Mouse (Mus musculus): ENCODE data around the gene Fer1l4.

DNA sequence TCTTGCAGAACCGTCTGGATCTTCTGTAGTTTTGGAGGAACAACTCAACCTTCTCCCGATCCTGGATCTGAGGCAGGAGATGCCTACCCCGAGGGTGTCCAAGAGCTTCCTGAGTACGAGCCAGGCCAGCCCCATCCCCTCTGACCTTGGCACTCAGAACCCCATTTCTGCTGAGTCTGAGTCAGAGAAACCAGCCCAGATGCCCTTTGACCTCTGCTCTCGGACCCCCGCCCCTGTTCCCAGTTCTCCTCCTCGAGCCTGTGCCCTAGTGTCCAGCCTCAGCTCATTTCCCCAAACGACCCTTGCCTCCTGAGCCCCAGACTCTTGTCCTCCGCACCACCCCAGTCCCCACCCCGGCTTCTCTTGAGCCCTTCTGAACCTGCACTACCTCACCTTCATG lies 13.4 kb upstream of the Fer1l4 start:
- TF ChIP-seq POLR2A (IDR thresholded peaks at IDR 0.05; ENCODE audit: low read depth, low read length) = no peak
- TF ChIP-seq CTCF (IDR thresholded peaks at IDR 0.05; ENCODE audit: extremely low read depth, insufficient read depth, insufficient read length, insufficient replicate concordance) = no peak
